Mouse (Mus musculus) stomach, embryonic 16.5 days (tissue): ENCODE data around the gene 9330159F19Rik. TPM values are rescaled to one million over a fixed set of nuclear protein-coding genes. Genes with fewer than 3 reads are reported as not detected.

Source experiments
- ATAC-seq: fragments of 200-750 bp; cut with Nextera tagmentation; 2 replicates; pipeline ENCODE4 v1.8.0; 2017; ENCODE audit warnings: moderate number of reproducible peaks, moderate TSS enrichment; ENCODE audit not compliant: insufficient read depth, low FRiP score
- H3K27ac ChIP-seq: fragments of 300-500 bp; sonication (generic); 2 replicates; pipeline ENCODE4 v1.5.1; 2014; ENCODE audit warnings: low read length
- H3K27me3 ChIP-seq: fragments of 300-500 bp; sonication (generic); 2 replicates; pipeline ENCODE4 v1.6.1; 2014; ENCODE audit warnings: low read length, control low read depth, mixed read lengths; ENCODE audit not compliant: control insufficient read depth, insufficient read depth
- H3K36me3 ChIP-seq: fragments of 300-500 bp; sonication (generic); 2 replicates; pipeline ENCODE4 v1.6.1; 2014; ENCODE audit warnings: low read length; ENCODE audit not compliant: control insufficient read depth, insufficient read depth
- H3K4me1 ChIP-seq: fragments of 300-500 bp; sonication (generic); 2 replicates; pipeline ENCODE4 v1.6.1; 2014; ENCODE audit warnings: low read length, control low read depth, mixed read lengths; ENCODE audit not compliant: control insufficient read depth, insufficient read depth
- H3K4me2 ChIP-seq: fragments of 300-500 bp; sonication (generic); 2 replicates; pipeline ENCODE4 v1.6.1; 2014; ENCODE audit warnings: low read depth, low read length, mixed read lengths
- H3K4me3 ChIP-seq: fragments of 300-500 bp; sonication (generic); replicated peaks from 2 replicates; pipeline ENCODE4 v1.5.1; 2014; ENCODE audit warnings: mild to moderate bottlenecking, low read length
- H3K9ac ChIP-seq: fragments of 300-500 bp; sonication (generic); 2 replicates; pipeline ENCODE4 v1.6.1; 2014; ENCODE audit warnings: low read length
- H3K9me3 ChIP-seq: fragments of 300-500 bp; sonication (generic); replicated peaks from 2 replicates; pipeline ENCODE4 v1.6.1; 2016; ENCODE audit warnings: low read length, control low read depth; ENCODE audit not compliant: control insufficient read depth
- WGBS: fragments of 180-500 bp; shearing (Covaris S2); extraction: QIAGEN DNeasy Blood & Tissue Kit; methylation state at CpG from one replicate; pipeline ENCODE4 v1.1.7; 2014; 5-methylcytosine and 5-hydroxymethylcytosine counted together
- polyA plus RNA-seq: library from polyadenylated mRNA; unstranded; fragments of >200 nt; fragmentation: Nextera tagmentation; extraction: Ambion mirVana; gene quantifications from 2 replicates; pipeline ENCODE4 v1.2.1, GENCODE M21; 2015

Gene 9330159F19Rik
- polyA plus RNA-seq, 1 experiment from 2014 or later, result 3.0 TPM

GRCm38 (mm10) chr10:29225329-29225728 is 13.9 kb downstream of the 9330159F19Rik start:
- Histone ChIP-seq H3K36me3 (no peaks in the 10 kb centered on the region), H3K9me3 (no peaks in the 10 kb centered on the region), H3K4me2 (no peak overlapping the region), H3K9ac (no peak overlapping the region), H3K27ac (no peak overlapping the region), H3K4me3 (no peak overlapping the region), H3K27me3 (no peaks in the 10 kb centered on the region), H3K4me1 (no peaks in the 10 kb centered on the region)
- whole genome bisulfite sequencing, result 77% methylated on average over 4 of the region's 4 CpGs
- no peak for ATAC-seq

DNA sequence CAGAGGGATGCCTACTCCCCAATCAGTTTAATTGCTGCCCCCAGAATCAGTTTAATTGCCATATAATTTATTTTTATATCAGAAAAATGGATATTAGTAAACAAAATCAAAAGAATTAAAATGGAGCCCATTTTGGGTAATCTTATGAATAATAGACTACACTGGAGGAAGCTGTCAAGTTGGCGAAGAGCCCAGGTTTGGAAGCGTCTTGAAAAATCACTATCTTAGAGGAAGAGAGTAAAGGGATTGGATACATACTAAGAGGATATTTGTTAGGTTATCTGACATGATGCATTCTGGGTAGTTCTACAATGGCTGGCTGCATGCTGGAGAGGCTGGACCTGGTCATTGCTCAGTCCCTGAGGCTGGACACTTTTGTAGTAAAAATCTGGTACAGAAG is 19.8 kb downstream of the 9330159F19Rik start:
- H3K4me3 ChIP-seq, result no peak overlapping the region
- ATAC-seq, result no peak
- no peak overlapping the region for H3K9ac ChIP-seq
- H3K4me1 ChIP-seq, result no peaks in the 10 kb centered on the region
- H3K27ac ChIP-seq, result no peak overlapping the region
- 69% methylated on average over 2 of the region's 2 CpGs for WGBS
- H3K36me3 ChIP-seq, result no peaks in the 10 kb centered on the region
- H3K9me3 ChIP-seq, result no peaks in the 10 kb centered on the region
- no peak overlapping the region for H3K4me2 ChIP-seq
- H3K27me3 ChIP-seq, result no peaks in the 10 kb centered on the region

Other genes with a start within 250 kb of the 9330159F19Rik start
- not detected in 2 replicates for gene 2310057J18Rik, start 225.3 kb upstream of the 9330159F19Rik start, polyA plus RNA-seq
- 2.1 and 2.7 TPM in 2 replicates for gene Soga3, start 67.8 kb upstream of the 9330159F19Rik start, polyA plus RNA-seq
- 0.52 and 0.56 TPM in 2 replicates for gene Gm49353, start 12.7 kb upstream of the 9330159F19Rik start, polyA plus RNA-seq
- gene Echdc1, start 101.6 kb downstream of the 9330159F19Rik start, polyA plus RNA-seq, result 42.4 and 46.3 TPM in 2 replicates
- gene Rnf146, start 150.8 kb downstream of the 9330159F19Rik start, polyA plus RNA-seq, result 50.0 and 50.8 TPM in 2 replicates